Mouse (Mus musculus): ENCODE measurements around the gene Ctbs. TPM values are rescaled to one million over a fixed set of nuclear protein-coding genes. Genes with fewer than 3 reads are reported as not detected.

Ctbs gene
- polyA plus RNA-seq, 1 experiment from 2014 or later: 14.6 TPM

DNA sequence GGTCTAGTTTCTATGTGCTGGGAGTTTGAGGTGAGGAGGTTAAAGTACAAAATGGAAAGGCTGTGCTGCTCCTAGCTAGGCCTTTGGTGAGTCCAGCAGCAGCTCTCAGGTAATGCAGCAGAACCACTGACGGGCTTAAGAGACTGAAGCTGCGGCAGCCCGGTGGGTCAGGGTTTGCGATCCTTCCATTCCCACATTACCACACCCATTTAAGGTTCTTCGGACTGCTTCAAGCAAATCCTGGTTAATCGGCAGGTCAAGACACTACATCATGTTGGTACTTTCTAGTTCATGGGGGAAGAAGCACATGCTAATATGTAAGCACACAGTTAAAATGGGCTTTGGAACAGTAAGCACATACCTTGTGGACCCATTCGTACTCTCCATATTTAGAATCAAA is 57.1 kb downstream of the Ctbs start:
- Histone ChIP-seq H3K27me3 (ENCODE audit: control insufficient read depth, insufficient read depth, low read length) (no peaks in the 10 kb centered on the region), H3K4me2 (replicated peaks; ENCODE audit: low read depth, low read length) (no peak overlapping the region), H3K36me3 (ENCODE audit: control insufficient read depth, insufficient read depth, low read length) (peaks cover 61% of the 10 kb centered on the region), H3K9me3 (ENCODE audit: control insufficient read depth, low read depth, low read length) (no peaks in the 10 kb centered on the region), H3K4me1 (ENCODE audit: control insufficient read depth, insufficient read depth, low read length) (peaks cover 9% of the 10 kb centered on the region; the same call in 1 of the 2 replicates), H3K27ac (ENCODE audit: low read length) (no peak overlapping the region), H3K4me3 (ENCODE audit: low read depth, low read length) (no peak overlapping the region), H3K9ac (replicated peaks; ENCODE audit: low read depth, low read length) (no peak overlapping the region)
- WGBS: 93% methylated on average over 7 of the region's 7 CpGs
- no peak for ATAC-seq (ENCODE audit: insufficient number of reproducible peaks, insufficient read depth, low FRiP score, low read depth)

Other genes starting within 250 kb of the Ctbs start
- 0.78 and 1.2 TPM in 2 replicates for gene Lpar3, start 228.8 kb upstream of the Ctbs start, polyA plus RNA-seq (2014; fragmentation: Nextera tagmentation; extraction: Ambion mirVana)
- gene Ssx2ip, start 45.2 kb upstream of the Ctbs start, polyA plus RNA-seq (2014; fragmentation: Nextera tagmentation; extraction: Ambion mirVana): 24.0 and 28.2 TPM in 2 replicates
- 6.3 and 8.0 TPM in 2 replicates for gene Spata1, start 50.0 kb downstream of the Ctbs start, polyA plus RNA-seq (2014; fragmentation: Nextera tagmentation; extraction: Ambion mirVana)
- gene Gng5, start 50.0 kb downstream of the Ctbs start, polyA plus RNA-seq (2014; fragmentation: Nextera tagmentation; extraction: Ambion mirVana): 946 and 996 TPM in 2 replicates
- 48.0 and 48.1 TPM in 2 replicates for gene Rpf1, start 71.6 kb downstream of the Ctbs start, polyA plus RNA-seq (2014; fragmentation: Nextera tagmentation; extraction: Ambion mirVana)
- gene Uox, start 120.6 kb downstream of the Ctbs start, polyA plus RNA-seq (2014; fragmentation: Nextera tagmentation; extraction: Ambion mirVana): not detected in 2 replicates
- gene Dnase2b, start 165.8 kb downstream of the Ctbs start, polyA plus RNA-seq (2014; fragmentation: Nextera tagmentation; extraction: Ambion mirVana): not detected in 2 replicates
- not detected in 2 replicates for gene 4930503B20Rik, start 201.5 kb downstream of the Ctbs start, polyA plus RNA-seq (2014; fragmentation: Nextera tagmentation; extraction: Ambion mirVana)
- 0.46 and 1.00 TPM in 2 replicates for gene Samd13, start 235.8 kb downstream of the Ctbs start, polyA plus RNA-seq (2014; fragmentation: Nextera tagmentation; extraction: Ambion mirVana)